Mouse (Mus musculus): ENCODE results near the gene Dnajc5. TPM values are rescaled to one million over a fixed set of nuclear protein-coding genes. Genes with fewer than 3 reads are reported as not detected.

Gene Dnajc5
- total RNA-seq, 1 experiment, result 67.2 TPM

- Histone ChIP-seq H3K4me3 (ENCODE audit: insufficient read depth in 1 of 2, low read depth in 1 of 2, low read length in 2 of 2, poor library complexity in 1 of 2, severe bottlenecking in 1 of 2) (peak within 1 kb of the TSS; percentile 87 to 97), H3K27ac (ENCODE audit: insufficient read depth, low read depth, low read length, poor library complexity, severe bottlenecking) (peak within 1 kb of the TSS; percentile 41; the same call in 1 of the 2 replicates), H3K9ac (ENCODE audit: insufficient read depth, low read depth, low read length, poor library complexity, severe bottlenecking) (peak within 1 kb of the TSS; percentile 91), H3K4me1 (ENCODE audit: control insufficient read depth in 2 of 2, insufficient read depth in 2 of 2, low read length in 2 of 2, poor library complexity in 1 of 2) (peaks cover 5 to 10% of the 10 kb centered on the region in 2 experiments; a peak in 1 of 4 replicates), H3K36me3 (ENCODE audit: control insufficient read depth, insufficient read depth, low read length, poor library complexity, severe bottlenecking) (peaks cover 27% of the 10 kb centered on the region), H3K9me3 (ENCODE audit: control insufficient read depth, insufficient read depth, low read depth, low read length) (no peaks in the 10 kb centered on the region)
- DNase-seq (ENCODE audit: low read depth, low spot score), result no peak
- in situ Hi-C loops (cut with MboI; ENCODE audit: low sequenced_read_pairs in 2 of 2, unreplicated experiment in 2 of 2), result no loop called here
- TF ChIP-seq ZC3H11A (IDR thresholded peaks at IDR 0.05; ENCODE audit: borderline replicate concordance, low read depth, low read length) (no peak), CHD2 (IDR thresholded peaks at IDR 0.05; ENCODE audit: low read depth, low read length) (peak; percentile 92), MAFK (IDR thresholded peaks at IDR 0.05; ENCODE audit: insufficient read depth, low read depth, low read length) (no peak)
Measured at GRCm38 (mm10) chr2:181592231-181593041, 72.2 kb downstream of the Dnajc5 start, which contains the start of gene Zfp512b. Gene Zfp512b (minus strand): TSS chr2:181592803.

GRCm38 (mm10) chr2:181593042-181593421 is 72.7 kb downstream of the Dnajc5 start:
- Histone ChIP-seq H3K9me3 (ENCODE audit: control insufficient read depth, insufficient read depth, low read depth, low read length) (no peaks in the 10 kb centered on the region), H3K4me3 (ENCODE audit: insufficient read depth in 1 of 2, low read depth in 1 of 2, low read length in 2 of 2, poor library complexity in 1 of 2, severe bottlenecking in 1 of 2) (peak overlapping the region; percentile 87 to 95), H3K9ac (ENCODE audit: insufficient read depth, low read depth, low read length, poor library complexity, severe bottlenecking) (peak overlapping the region; percentile 91), H3K4me1 (ENCODE audit: control insufficient read depth in 2 of 2, insufficient read depth in 2 of 2, low read length in 2 of 2, poor library complexity in 1 of 2) (peaks cover 5 to 10% of the 10 kb centered on the region in 2 experiments; a peak in 1 of 4 replicates), H3K36me3 (ENCODE audit: control insufficient read depth, insufficient read depth, low read length, poor library complexity, severe bottlenecking) (peaks cover 22% of the 10 kb centered on the region), H3K27ac (ENCODE audit: insufficient read depth, low read depth, low read length, poor library complexity, severe bottlenecking) (no peak overlapping the region)
- in situ Hi-C loops (cut with MboI; ENCODE audit: low sequenced_read_pairs in 2 of 2, unreplicated experiment in 2 of 2), result no loop called here
- no peak for DNase-seq (ENCODE audit: low read depth, low spot score)
- TF ChIP-seq CHD2 (IDR thresholded peaks at IDR 0.05; ENCODE audit: low read depth, low read length) (no peak), HCFC1 (IDR thresholded peaks at IDR 0.05; ENCODE audit: borderline replicate concordance, insufficient read depth, low read length) (no peak), ZNF384 (IDR thresholded peaks at IDR 0.05; ENCODE audit: low read depth, low read length) (no peak)

GRCm38 (mm10) chr2:181593937-181594336 is 73.7 kb downstream of the Dnajc5 start:
- no peak for TF ChIP-seq HCFC1 (IDR thresholded peaks at IDR 0.05; ENCODE audit: borderline replicate concordance, insufficient read depth, low read length)
- TF ChIP-seq ZC3H11A (IDR thresholded peaks at IDR 0.05; ENCODE audit: borderline replicate concordance, low read depth, low read length), result no peak
- Histone ChIP-seq H3K9ac (ENCODE audit: insufficient read depth, low read depth, low read length, poor library complexity, severe bottlenecking) (no peak overlapping the region), H3K27ac (ENCODE audit: insufficient read depth, low read depth, low read length, poor library complexity, severe bottlenecking) (no peak overlapping the region), H3K4me1 (ENCODE audit: control insufficient read depth in 2 of 2, insufficient read depth in 2 of 2, low read length in 2 of 2, poor library complexity in 1 of 2) (peaks cover 5 to 10% of the 10 kb centered on the region in 2 experiments; a peak in 1 of 4 replicates), H3K4me3 (ENCODE audit: insufficient read depth in 1 of 2, low read depth in 1 of 2, low read length in 2 of 2, poor library complexity in 1 of 2, severe bottlenecking in 1 of 2) (no peak overlapping the region), H3K9me3 (ENCODE audit: control insufficient read depth, insufficient read depth, low read depth, low read length) (no peaks in the 10 kb centered on the region), H3K36me3 (ENCODE audit: control insufficient read depth, insufficient read depth, low read length, poor library complexity, severe bottlenecking) (peaks cover 16% of the 10 kb centered on the region)
- no peak for DNase-seq (ENCODE audit: low read depth, low spot score)
- in situ Hi-C loops (cut with MboI; ENCODE audit: low sequenced_read_pairs in 2 of 2, unreplicated experiment in 2 of 2), result no loop called here

GRCm38 (mm10) chr2:181594946-181595696 is 74.8 kb downstream of the Dnajc5 start:
- peaks cover 5% of the 10 kb centered on the region; the same call in 1 of the 2 replicates for H3K36me3 ChIP-seq (ENCODE audit: control insufficient read depth, insufficient read depth, low read length, poor library complexity, severe bottlenecking)
- H3K9ac ChIP-seq (ENCODE audit: insufficient read depth, low read depth, low read length, poor library complexity, severe bottlenecking), result no peak overlapping the region
- no peak for DNase-seq (ENCODE audit: low read depth, low spot score)
- no peak overlapping the region for H3K4me3 ChIP-seq (ENCODE audit: insufficient read depth in 1 of 2, low read depth in 1 of 2, low read length in 2 of 2, poor library complexity in 1 of 2, severe bottlenecking in 1 of 2)
- TF ChIP-seq HCFC1 (IDR thresholded peaks at IDR 0.05; ENCODE audit: borderline replicate concordance, insufficient read depth, low read length), result no peak
- TF ChIP-seq MAFK (IDR thresholded peaks at IDR 0.05; ENCODE audit: insufficient read depth, low read depth, low read length), result no peak
- TF ChIP-seq ZC3H11A (IDR thresholded peaks at IDR 0.05; ENCODE audit: borderline replicate concordance, low read depth, low read length), result 0 out of 2 replicates have a peak, but pooled peaks have one; percentile 3
- TF ChIP-seq ZNF384 (IDR thresholded peaks at IDR 0.05; ENCODE audit: low read depth, low read length), result peak; percentile 39
- TF ChIP-seq CHD2 (IDR thresholded peaks at IDR 0.05; ENCODE audit: low read depth, low read length), result no peak
- in situ Hi-C loops (cut with MboI; ENCODE audit: low sequenced_read_pairs in 2 of 2, unreplicated experiment in 2 of 2), result no loop called here
- peaks cover 5 to 10% of the 10 kb centered on the region in 2 experiments; a peak in 1 of 4 replicates for H3K4me1 ChIP-seq (ENCODE audit: control insufficient read depth in 2 of 2, insufficient read depth in 2 of 2, low read length in 2 of 2, poor library complexity in 1 of 2)
- no peak overlapping the region for H3K27ac ChIP-seq (ENCODE audit: insufficient read depth, low read depth, low read length, poor library complexity, severe bottlenecking)
- no peaks in the 10 kb centered on the region for H3K9me3 ChIP-seq (ENCODE audit: control insufficient read depth, insufficient read depth, low read depth, low read length)
